Mouse (Mus musculus) Muller cell, postnatal 12 days (primary cell): ENCODE measurements around the gene Fpr-rs6.

Experiments used
- DNase-seq: peaks from one replicate; pipeline ENCODE4 v3.0.0-alpha.2; 2015; ENCODE audit errors: inconsistent ontology term

The Fpr-rs6 gene

DNA sequence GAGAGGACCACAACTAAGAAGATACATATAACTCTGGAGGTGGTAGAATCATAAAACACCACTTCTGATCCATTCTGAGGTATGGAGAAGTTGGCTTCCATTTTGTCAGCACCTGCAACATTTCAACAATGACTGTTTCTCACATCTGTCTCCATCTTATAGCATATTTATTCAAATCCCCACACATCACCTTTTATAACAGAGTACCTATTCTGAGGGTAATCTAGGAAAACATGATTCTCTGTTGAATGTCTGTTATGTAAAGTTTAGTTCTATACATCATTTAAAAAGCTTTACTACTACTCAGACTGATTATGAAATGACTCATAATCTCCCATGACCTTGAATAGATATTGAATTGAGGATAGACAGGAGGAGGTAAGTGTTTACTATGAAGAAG is at the start of gene Fpr-rs6:
Gene Fpr-rs6 (minus strand): TSS at position 101 of the 400 bp plus-strand sequence.
- no peak for DNase-seq
